Mouse (Mus musculus) forelimb bud, embryonic 11.5 days (tissue): Measurements from ENCODE around the gene Tnfrsf8.
A peak's percentile ranks its signal among the peaks of the same experiment; 100 is the strongest.
"Not testable (repeated sequence)": the region's sequence is repeated elsewhere in the genome, so short reads cannot be mapped to it uniquely, and the experiment has no call there.

Experiments used
- DNase-seq: peaks from one replicate; pipeline ENCODE4 v3.0.0-alpha.2; 2012; ENCODE audit warnings: low read depth, low spot score

Gene Tnfrsf8

GRCm38 (mm10) chr4:145310859-145311258 lies 4.1 kb downstream of the Tnfrsf8 start:
- DNase-seq = no peak

DNA sequence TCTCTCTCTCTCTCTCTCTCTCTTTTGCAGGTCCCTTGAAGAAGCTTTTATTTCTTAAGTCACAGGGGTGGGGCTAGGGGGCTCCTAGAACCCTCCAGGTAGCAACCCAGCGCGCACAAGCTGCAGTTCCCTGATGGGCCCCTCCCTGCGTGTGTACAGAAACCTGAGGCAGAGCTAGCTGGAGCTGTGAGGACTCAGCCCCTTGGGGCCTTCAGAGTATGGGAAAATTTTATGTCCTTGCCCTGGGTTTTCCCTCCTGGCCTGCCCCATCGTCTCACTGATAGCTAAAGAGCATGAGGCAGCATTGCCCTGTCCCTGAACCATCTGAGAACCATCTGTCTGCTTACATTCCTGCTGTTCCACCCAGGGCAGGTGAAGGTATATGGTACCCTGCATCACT lies 8.5 kb downstream of the Tnfrsf8 start:
- DNase-seq = no peak

DNA sequence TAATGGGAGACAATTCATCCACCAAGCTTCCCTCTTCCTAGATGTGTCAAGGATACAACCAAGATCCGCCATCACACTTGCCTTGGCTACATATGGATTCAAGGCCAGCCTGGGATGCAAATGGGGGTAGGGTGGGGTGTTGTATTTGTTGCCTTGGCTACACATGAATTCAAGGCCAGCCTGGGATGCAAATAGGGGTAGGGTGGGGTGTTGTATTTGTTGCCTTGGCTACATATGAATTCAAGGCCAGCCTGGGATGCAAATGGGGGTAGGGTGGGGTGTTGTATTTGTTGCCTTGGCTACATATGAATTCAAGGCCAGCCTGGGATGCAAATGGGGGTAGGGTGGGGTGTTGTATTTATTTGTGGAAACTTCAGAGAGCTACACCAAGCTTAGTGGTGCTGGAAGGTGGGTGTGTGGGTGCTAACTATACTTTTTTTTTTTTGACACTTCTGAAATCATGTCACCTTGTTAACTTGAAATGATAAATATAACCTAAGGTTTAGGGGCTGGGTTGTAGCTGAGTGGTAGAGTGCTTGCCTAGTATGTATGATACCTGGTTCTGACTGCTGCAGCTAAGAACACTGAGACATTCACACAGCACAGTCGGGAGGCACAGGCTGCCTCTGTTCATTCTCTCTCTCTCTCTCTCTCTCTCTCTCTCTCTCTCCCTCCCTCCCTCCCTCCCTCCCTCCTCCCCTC lies 9.2 kb downstream of the Tnfrsf8 start:
- not testable (repeated sequence) for DNase-seq

GRCm38 (mm10) chr4:145304109-145304508 lies 10.9 kb downstream of the Tnfrsf8 start:
- DNase-seq = no peak

GRCm38 (mm10) chr4:145302106-145302505 lies 12.9 kb downstream of the Tnfrsf8 start:
- DNase-seq = no peak

- DNase-seq = no peak
Observed at GRCm38 (mm10) chr4:145300210-145300927, 14.6 kb downstream of the Tnfrsf8 start.

DNA sequence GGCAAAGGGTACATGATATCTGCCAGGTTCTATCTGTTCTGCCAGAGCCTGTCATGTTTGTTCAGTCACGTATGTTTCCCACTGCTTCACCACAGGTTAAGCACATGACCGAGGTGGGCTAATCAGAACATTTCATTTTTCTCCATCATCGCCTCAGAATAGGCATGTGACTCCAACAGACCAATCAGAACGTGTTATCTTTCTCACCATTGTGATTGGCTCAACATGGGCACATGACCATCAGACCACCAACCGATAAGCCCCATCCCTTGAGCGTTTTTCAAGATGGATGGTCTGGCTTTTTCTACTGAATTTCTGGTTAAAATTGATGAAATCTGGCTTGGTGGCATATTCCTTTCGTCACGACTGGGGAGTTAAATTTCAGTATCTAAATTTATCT lies 15.6 kb downstream of the Tnfrsf8 start:
- no peak for DNase-seq

DNA sequence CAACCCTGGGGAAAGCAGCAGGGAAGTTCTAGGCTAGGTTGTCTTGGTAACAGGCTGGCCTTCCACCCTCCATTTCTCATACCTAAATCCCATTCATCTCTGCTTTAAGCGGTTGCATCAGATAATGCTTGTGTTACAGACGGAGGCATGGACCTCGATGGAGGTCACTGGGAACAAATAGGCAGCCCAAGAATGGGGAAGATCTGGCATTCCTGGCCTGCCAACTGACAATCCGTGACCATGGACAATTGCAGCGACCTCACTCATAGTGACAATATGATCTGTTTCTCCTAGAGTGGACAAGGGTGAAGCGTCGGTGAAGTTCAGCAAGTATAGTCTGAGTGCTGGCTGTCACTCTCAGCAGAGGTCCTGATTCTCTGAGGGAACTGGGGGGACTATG lies 16.1 kb downstream of the Tnfrsf8 start:
- no peak for DNase-seq

- DNase-seq = peak; percentile 23
Observed at GRCm38 (mm10) chr4:145295589-145296300, 19.2 kb downstream of the Tnfrsf8 start.

- no peak for DNase-seq
Observed at GRCm38 (mm10) chr4:145294588-145294987, 20.4 kb downstream of the Tnfrsf8 start.

GRCm38 (mm10) chr4:145286369-145287120 lies 28.4 kb downstream of the Tnfrsf8 start:
- DNase-seq = peak; percentile 66

DNA sequence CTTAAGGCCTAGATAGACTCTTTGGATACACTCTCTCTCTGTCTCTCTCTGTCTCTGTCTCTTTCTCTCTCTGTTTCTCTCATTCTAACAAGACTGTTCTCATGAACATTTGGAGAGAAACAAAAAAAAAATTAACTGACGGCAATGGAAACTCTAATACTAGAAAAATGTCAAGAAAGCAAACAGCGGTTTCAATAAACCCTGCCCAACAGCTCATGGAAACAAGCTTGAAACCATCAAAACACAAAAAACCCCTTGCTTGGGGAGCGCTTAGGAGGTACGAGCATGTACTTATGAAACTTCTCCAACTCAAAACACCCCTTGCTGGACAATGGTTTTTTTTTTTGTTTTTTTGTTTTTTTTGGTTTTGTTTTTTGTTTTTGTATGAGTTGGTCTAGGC lies 30.3 kb downstream of the Tnfrsf8 start:
- no peak for DNase-seq

DNA sequence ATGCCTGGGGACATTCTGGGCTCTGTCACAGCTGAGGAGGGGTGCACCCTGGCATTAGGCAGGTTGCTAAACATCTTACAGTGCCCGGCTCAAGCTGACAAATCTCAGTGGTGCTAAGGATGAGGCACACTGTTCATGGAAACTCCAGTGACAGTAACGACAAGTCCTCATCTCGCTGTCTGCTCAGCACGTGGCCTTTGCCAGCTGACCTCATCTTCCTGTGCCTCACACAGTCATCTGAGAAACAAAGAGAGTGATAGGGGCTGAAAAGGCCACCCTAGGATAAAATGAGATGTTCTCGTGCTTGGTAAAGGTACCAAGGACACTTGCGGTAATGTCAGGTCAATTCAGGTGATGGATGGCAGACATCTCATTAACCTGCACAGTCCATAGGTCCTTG lies 31.5 kb downstream of the Tnfrsf8 start:
- no peak for DNase-seq

DNA sequence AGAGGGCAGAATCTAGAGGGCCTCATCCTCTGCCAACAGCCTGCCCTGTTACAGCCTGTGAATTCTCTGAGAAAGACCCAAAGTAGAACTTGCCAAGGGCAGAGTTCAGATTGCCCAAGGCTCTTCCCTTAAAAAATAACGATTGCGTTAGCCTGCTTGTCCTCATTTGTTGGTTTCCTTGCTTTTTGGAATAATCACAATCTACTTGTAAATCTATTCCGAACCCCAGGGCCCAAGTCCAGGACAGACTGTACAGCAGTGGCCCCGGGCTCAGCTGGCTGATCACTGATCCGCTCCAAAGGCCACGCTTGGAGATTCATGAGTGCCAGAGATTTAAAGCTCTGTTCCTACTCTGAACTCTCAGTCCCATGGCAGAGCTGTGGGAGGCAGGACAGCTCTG lies 34.0 kb downstream of the Tnfrsf8 start:
- DNase-seq = no peak

DNA sequence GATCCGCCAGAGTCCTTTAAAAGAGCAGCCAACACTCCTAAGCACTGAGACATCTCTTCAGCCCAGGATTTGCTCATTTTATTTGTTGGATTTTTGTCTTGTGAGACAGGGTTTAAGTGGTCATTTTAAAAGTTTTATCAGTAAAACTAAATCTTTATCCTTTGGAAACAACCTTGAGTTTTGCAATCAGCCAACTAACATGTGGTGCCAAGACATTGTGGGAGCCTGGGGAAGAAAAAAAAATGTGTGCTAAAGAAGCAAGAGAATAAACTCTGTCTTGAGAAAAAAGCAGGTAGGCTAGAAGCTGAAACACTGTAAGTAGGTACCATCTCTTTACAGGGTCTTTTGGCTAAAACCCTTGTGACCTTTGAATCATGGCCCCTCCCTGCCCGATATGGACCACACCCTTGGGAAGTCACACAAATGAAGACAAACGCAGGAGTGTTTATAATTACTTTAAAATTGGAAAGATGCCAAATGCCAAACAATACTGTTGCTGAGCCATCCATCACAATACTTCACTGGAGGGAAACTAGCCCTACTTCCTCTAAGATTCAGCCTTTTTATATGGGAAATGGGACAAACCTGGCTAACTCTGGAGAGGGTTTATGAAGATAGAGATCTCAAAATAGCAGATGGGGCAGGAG lies 36.1 kb downstream of the Tnfrsf8 start:
- DNase-seq = no peak

DNA sequence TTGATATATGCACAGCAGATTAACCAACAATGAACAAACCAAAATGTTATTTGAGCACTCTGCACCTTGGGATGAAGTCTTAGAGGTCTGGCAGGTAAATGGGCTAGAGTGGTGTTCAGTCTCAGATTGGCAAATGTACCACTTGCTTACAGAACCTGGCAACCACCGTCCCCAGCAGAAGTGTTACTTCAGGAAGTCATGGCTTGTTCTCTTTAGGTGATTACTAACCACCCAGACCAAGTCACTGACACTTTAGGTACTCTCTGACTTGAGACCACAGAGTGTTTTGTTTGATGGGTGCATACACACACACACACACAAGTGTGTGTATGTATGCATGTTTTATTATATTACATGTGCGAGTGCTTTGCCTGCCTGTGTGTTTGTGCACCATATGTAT lies 36.7 kb downstream of the Tnfrsf8 start:
- no peak for DNase-seq

- DNase-seq = no peak
Observed at GRCm38 (mm10) chr4:145276368-145277249, 38.4 kb downstream of the Tnfrsf8 start.

- DNase-seq = no peak
Observed at GRCm38 (mm10) chr4:145274887-145275286, 40.1 kb downstream of the Tnfrsf8 start.

- no peak for DNase-seq
Observed at GRCm38 (mm10) chr4:145273923-145274322, 41.0 kb downstream of the Tnfrsf8 start.

GRCm38 (mm10) chr4:145272763-145273162 lies 42.2 kb downstream of the Tnfrsf8 start:
- no peak for DNase-seq
